Mouse (Mus musculus): ENCODE measurements around the gene Neurod2.

Gene Neurod2

DNA sequence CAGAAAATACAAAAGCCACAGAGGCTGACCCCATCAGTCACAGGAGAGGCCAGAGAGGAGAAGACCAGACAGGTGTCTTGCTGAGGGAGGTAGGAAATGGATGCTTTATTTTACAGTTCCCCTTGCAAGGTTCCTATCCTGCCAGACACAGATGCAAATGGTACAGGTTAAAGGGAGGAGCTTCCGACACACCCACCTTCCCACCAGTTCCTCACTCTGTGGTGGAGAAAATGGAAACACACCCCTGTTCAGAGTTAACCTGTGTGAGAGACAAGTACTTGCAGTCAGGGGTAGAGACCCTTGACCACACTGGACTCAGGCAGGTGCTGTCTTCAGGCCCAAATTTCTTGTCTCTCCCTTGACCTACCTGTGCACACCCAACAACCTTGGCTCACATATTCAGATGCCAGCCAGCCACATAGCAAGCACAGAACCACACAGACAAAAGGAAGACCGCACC lies 1.3 kb upstream of the Neurod2 start:
- DNase-seq: no peak

DNA sequence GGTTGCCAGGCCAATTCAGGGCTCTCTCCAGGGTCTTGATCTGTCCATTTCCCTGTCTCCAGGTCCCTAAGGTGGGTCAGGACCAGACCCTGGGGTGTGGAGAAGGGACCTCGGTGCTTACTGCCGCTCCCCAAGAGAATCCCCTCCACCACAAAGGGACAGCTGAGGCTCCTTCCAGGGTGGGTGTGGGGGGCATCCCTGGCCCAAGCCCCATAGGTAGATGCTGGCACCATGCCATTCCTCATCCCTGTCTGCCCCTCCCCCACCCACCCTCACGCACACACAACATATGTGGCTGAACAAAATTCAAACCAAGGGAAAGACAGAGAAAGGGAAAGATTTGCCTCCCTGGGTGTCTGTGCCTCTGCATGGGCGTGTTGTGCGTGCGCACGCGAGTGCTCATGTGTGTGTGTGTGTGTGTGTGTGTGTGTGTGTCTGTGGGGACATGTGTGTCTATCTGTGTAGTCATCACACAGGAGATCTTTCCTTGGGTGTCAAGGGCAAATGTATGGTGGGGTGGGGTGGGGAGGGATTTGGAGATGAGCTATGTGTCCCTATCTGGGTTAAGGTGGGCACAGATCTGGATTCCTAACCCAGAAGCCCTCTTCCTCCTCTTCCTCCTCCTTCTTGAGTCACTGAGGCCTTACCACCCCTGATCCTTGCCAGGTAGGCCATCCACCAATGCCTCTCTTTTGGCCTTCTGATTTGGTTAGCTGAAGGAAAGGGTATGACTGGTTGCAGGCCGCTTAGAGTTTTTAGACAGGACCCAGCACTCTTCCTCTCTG lies 704 bp upstream of the Neurod2 start:
- DNase-seq: no peak

DNA sequence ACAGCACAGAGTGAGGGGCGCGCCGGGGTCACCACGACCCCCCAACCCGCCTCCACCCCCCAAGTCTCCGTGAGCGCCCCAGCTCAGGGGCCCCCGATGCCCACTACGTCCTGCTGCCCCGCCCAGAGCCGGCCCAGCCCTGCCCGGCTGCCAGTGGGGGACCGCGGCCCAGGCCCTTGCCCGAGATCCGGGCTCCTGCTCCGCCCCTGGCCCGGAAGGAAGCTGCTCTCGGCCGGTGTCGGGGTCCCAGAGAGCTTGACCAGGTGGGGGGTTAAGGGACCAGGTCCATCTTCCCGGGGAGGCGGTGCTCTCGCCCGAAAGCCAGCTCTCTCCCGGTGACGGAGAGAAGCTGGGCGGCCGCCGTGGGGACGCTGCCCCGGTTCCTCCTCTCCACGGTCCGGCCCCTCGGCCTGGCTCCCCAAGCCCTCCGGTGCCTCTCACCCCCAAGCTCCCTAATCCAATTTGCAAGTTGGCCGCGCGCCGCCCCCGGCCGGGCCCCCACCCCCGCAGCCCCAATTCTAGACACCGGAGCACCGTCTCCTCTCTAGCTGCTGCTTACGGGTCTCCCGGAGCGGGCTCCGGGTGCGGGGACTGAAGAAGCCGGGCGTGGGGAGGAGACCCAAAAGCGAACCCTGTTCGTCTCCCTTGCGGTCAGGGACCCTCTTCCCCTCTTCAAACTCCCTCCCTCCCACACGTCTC lies 928 bp downstream of the Neurod2 start:
- no peak for DNase-seq

DNA sequence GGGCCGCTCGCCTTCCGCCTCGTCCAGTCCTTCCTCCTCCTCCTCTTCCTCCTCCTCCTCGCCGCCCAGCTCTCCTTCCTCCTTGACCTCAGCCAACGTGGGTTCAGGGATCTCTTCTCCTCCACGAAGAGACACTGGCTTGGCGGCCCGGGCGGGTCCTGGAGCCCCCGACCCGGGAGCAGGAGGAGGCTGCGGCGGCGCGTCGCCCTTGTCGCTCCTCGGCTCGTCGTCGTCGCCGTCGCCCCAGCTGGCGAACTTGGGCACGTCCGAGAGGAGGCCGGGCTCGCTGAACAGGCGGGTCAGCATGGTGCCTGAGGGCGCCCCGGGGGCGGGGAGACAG lies 1.4 kb downstream of the Neurod2 start:
- no peak for DNase-seq

DNA sequence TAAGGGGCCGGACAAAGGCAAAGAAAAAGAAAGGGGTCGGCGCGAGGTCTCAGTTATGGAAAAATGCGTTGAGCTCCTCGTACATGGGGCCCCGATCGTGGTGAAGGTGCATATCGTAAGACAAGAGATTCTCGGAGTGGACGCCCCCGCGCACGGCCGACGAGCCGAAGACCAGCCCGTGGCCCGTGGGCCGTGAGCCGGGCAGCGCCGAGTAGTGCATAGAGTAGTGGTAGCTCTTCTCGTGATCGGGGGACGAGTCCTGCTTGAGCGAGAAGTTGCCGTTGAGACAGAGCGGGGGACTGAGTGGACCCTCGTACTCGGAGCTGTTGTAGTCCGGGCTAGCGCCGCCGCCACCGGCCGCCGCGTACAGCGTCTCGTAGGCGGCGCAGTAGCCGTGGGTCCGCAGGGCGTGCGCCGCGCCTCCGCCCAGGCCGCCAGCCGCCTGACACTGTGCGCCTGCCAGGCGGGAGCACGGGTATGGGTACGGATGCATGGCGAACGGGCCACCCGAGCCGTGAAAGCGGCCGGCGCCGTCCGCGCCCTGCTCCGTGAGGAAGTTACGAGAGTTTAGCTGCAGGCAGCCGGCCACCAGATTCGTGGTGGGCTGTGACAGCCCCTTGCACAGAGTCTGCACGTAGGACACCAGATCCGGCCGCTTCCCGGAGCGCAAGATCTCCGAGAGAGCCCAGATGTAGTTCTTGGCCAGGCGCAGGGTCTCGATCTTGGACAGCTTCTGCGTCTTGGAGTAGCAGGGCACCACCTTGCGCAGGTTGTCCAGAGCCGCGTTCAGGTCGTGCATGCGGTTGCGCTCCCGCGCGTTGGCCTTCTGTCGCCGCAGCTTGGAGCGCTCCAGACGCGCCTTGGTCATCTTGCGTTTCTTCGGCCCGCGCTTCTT lies 2.1 kb downstream of the Neurod2 start:
- DNase-seq: no peak

DNA sequence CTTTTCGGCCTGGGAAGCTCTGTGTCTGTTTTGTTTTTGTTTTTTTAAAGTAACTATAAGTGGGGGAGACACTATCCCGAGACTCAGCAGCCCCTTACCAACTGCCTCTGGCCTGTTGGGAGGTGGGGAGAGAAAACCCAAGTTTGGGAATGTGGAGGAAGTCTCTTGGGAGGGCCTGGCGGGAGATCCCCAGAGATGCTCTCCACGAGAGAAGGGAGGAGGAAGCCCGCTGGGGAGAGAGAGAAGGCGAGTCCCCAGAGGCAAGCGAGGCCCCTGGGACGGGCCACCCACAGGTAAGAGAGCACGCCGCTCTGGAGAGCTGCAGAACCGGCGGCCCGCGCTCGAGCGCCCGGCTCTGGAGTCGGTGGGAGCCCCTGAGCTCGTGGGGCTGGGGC lies 2.7 kb downstream of the Neurod2 start:
- no peak for DNase-seq

DNA sequence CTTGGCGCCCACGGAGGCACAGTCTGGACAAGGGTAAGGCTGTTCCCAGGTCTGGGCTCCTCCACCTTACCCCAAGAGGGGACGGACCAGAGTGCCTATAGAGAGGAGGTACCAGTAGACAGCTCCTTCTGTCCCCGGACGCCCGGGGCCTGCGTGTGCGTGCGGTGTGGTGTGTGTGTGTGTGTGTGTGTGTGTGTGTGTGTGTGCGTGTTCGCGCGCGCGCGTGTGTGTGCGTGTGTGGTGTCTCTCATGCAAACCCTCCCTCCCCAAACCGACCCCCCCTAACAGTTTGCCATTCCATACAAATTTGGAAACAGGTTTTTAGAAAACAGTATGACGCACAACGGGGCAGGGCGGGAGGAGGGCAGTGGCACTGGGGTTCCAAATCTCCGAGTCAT lies 3.6 kb downstream of the Neurod2 start:
- DNase-seq: no peak

DNA sequence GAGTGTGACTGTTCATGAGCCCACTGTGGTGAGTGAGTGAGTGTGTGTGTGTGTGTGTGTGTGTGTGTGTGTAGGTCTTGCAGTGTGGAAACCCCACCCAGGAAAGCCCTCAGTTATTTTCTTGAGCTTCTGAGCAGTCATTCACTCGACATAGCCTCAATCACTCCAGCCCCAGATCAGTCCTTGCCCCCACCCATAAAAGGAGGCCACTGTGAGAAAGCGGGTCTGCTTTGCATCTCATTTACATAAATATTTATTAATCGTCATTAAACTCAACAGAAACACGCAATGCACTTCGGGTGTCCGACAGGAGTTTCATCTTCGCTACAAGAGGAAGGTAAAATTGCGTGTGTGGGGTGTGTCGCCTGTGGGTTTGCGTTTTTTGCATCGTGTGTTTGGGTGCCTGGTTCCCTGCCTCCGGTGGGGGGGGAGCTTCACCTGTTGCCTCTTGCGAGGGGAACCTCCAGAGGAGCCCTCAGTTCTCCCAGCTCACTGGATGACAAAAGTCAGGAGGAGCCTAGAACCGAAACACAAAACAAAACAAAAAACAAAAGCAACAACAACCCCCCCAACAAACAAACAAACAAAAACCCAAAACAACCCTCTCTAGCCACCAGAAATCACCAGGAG lies 4.1 kb downstream of the Neurod2 start:
- no peak for DNase-seq

DNA sequence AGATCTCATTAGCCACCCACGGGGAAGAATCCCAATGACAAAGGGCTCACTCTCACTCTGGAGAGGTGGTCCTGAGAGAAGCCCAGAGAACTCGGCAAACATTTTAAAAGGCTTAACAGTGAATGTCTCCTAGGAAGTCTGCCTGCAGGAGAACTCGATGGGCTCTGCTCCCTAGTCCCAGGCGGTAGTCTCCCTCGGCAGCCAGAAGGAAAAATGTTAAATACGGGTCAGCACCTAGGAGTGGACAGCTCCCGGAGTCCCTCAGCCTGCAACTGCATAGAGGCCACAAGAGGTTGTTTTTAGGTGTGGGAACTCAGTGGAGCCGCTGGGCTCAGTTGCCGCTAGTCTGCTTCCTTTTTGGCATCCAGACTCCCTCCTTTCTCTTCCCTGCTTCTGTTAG lies 5.5 kb downstream of the Neurod2 start:
- DNase-seq: peak; percentile 83

DNA sequence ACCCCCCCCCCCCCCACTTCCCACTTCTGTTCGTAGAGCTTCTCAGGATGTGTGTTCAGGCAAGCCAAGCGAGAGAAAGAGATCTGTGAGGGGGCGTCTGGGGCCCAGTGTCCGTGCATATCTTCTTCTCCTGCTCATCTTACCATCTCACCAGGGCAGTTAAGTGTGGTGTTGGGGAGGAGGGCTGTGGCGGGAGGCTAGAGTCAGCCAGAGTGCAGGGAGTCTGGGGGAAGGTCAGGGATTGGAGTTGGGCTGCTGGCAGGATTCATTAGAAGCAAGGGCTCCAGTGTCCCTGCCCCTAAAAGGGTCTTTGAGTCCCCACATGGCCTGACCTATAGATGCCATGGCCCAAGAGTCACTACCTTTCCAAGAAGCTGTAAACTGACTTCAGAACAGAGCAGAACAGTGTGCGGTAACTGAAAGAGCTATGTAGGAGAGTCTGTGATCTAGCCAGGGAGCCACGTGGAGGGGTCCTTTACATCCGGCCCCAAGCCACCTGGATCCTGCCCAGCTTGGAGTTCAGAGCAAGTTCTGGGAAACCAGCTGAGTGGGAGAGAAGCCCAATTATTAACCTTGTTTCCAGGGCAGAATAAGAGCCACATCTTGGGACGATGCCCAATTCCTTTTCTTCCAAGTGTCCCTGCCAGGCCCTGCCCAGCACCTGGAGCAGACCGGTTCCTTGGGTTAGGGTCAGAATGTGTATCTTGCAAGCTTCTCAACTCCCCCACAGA lies 6.1 kb downstream of the Neurod2 start:
- DNase-seq: peak; percentile 77

DNA sequence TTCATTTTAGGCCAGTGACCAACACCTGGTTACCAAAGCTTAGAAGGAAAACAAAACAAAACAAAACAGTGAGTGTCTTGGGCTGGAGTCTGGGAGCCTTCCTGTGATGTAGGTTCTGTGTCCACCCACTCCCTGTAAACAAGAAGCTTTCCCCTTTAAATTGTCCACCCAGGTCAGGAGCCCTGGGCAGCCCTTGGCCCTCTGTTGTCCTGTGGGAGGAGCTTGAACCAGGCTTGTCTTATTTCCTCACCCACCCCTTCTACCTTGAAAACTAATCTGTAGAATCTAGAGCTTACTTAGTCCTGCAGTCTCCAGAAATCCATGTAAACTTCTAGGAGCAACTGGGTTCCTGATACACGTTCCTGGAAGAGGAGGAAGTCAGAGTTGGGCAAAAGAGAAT lies 7.3 kb downstream of the Neurod2 start:
- DNase-seq: no peak

DNA sequence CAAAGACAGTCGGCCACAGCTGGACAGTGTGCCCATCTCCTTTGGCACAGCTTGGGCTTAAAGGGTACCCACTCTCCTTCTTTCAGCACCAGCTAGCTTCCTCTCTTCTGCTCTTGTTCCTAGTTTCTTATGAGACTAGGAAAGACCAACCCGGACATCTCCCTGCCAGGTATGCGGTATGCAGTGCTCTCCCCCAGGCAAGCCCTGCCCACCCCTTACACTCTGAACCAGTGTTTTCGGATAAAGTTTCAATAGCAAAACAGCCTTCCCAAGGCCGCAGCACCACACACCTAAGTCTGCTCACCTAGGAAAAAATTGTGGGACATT lies 7.8 kb downstream of the Neurod2 start:
- DNase-seq: no peak

DNA sequence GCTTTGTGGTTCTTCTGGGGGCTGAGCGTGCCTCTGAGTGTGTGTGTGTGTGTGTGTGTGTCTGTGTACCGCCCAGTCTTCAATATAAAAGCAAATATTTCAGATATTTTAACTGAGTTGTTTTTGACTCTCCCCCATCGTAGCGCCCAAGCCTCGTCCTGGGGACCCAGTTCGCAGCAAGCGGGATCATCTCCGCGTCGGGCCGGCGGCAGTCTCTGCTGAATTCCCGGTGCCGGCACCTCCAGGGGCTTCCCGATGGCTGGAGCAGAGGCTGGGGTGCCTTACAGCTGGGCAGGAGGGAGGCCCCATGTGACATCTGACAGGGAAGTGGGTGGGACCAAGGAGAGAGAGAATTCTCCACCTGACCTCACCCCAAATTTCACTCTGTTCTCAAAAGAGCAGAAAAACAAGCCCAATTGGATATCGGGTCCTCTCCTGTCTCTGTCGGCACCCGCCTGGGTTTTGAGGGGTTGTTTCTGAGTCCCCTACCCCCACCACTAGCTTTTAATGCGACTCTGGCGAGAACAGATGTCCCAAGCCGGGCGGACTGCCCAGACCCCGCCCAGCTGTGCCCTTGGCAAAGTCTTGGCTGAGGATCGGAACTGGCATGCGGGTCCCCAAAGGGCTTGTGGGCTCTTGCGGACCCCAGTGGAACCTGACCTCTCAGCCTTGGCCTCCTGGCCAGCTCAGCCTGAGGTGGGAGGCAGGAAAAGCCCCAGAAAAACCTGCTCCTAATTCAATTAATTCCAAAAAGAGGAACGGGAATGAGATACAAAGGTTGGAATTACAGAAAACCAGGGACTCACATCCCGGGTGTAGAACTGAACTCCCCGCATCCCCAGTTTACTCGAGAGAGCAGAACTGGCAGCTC lies 8.4 kb downstream of the Neurod2 start:
- no peak for DNase-seq

DNA sequence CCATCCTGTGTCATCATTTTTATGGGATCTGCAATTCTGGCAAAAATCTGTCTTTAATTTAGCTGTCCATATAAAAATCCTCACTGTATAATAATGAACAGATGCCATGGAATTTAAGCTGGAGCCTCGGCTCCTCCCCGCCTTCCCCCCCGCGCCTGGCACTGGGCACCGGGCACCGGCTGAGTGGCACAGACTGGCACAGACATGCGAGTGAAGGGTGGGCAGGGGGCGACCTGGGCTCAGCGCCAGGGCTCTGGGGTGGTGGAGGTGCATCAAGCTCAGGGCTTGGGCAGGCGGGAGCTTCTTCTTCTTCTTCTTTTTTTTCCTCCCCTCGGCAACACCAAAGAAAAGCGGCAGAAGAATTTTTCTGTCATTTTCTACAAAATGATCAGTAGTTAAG lies 9.1 kb downstream of the Neurod2 start:
- DNase-seq: no peak

DNA sequence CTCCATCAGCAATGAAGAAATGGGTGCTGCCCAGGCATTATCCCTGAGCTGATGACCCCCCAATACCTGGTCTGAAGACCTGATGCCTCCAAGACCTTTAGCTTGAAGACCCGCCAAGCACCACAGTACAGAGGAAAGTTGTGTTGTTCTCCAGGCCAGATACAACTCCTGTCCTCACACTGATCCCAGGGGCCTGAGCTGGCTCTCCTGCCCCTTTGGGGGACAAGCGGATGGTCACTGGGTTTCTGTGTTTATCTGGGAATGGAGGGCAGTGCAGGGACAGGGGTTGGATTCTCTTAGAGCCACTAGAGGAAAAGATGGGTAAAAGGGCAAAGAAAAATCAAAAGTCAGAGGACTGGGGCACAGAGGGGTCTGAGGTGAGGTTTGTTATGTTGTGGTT lies 9.5 kb downstream of the Neurod2 start:
- no peak for DNase-seq

DNA sequence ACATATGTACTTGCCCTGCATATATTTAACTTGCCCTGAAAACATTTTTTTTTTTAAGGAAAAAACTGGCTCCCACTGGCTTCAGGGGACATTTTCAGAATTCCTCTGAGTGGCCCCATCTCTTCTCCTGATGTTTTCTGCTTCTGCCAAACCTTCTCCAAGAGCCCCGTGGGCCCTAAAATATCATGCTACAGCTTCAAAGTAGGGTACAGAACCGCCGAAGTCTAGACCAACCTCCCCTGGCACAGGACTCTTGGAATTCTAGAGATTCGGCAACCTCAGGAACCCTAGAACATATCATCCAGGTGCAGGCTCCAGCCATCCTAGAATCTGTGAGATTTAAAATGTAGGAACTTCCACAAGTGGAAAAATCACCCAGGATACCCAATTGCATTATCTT lies 9.9 kb downstream of the Neurod2 start:
- no peak for DNase-seq

DNA sequence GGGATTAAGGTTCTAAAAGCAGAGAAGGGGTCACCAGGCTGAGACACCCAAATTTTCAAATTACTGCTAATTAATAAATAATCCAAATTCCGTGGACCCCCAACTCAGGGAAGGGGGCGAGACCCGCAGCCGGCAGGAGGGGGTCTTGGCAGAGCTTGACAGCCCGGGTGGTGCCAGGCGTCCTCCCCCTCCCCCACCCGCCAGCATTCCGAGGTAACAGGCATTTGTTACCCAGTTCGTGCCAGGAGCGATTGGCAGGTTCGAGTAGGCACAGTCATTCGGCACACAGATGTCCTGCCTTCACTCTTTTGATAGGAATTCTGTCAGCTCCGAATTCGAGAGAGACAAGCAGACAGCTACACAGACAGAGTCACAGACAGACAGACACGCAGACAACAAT lies 10.3 kb downstream of the Neurod2 start:
- no peak for DNase-seq

DNA sequence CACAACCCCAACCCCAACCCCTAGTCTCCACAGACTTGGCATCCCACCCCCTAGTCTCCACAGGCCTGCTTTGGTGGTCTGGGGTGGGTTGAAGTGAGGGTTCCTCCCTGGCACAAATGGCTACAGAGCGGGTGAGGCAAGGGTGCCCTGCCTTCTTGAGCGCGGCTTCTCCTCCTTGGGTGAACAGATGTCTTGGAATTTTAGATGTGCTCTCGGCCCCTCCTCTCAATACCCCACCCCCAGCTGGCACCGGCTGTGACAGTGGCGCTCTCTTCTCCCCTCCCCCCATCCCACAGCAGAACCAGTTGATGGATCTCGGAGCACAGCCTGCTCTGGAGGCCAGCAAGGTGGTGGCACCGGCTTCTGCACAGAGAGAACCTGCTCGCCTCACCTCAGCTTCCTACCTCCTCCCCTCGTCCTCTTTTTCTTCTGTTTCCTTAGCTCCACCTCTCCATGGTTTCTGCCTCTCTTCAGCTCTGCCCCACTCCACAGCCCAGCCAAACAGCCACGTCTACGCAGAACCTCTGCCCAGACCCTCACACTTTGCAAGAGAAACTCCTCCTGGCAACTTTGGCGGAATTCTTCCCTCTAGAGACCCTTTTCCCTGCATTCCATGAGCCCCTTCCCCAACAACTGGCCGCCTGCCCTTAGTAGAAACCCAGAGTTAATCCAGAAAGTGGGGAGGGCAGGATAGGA lies 10.9 kb downstream of the Neurod2 start:
- DNase-seq: no peak

DNA sequence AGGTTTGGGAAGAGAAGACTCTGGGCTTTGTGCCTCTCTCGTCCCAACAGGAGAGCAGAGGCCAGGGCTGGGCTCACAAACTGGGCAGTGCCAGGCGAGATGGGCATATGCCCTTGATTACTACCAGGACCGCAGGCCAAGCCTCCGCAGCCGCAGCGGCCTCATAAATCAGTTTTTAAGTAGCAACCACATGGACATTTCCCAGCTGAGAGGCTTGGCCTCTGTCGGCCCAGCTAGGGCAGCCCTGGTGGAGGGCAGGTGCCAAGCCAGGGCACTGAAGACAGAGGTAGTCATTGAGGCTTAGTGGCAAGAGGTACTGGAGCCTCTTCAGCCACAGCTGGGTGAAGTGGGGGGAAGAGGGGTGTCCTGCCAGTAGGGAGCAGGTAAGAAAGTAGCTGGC lies 12.0 kb downstream of the Neurod2 start:
- no peak for DNase-seq

DNA sequence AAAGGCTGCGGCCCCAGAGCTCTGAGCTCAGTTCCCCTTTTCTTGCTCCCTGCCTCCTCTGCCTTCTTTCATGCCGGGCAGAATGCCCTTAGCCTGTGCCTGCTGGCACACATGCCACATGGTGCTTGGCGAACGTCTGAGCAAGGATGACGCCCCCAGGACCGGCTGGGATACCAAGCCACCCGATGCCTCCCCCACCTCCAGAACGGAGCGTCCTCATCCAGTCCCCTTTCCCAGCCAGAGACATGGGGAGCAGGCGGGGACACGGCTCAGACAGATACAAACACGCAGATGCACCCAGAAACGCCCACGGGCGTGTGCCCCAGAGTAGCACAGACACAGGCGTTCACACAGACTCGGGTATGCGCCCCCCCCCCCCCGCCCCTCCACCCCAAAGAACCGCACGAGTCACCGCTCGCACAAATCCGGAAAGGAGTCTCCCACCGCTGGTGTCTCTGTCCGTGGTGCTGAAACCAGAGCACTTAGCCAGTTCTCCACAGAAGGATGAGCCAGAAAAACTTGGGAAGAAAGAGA lies 15.6 kb downstream of the Neurod2 start:
- DNase-seq: no peak

Measured in heart, adult 11 months (tissue).